Mouse (Mus musculus): ENCODE data around the gene Gpr84.

- no peak for TF ChIP-seq POLR2A (IDR thresholded peaks at IDR 0.05; ENCODE audit: low read depth, low read length)
- TF ChIP-seq CTCF (conservative IDR thresholded peaks at IDR 0.05; ENCODE audit: insufficient read depth, insufficient read length, low read depth, low read length): no peak
Measured at GRCm38 (mm10) chr15:103339961-103340337, 29.5 kb upstream of the Gpr84 start, which contains the start of gene Zfp385a.

Measured in kidney, adult 2 months (tissue).